Mouse (Mus musculus) liver, adult 2 months (tissue): ENCODE results near the gene Slc16a10.

ENCODE experiments used
- CTCF ChIP-seq: fragments of 200-500 bp; IDR thresholded peaks from 2 replicates; pipeline ENCODE4 v1.5.1; 2011; ENCODE audit warnings: low read depth, low read length, control low read depth
- POLR2A ChIP-seq: fragments of 200-500 bp; IDR thresholded peaks from 2 replicates; pipeline ENCODE4 v1.6.1; 2011; ENCODE audit warnings: low read length, control low read depth; ENCODE audit not compliant: insufficient read depth; ENCODE audit errors: extremely low read depth

GRCm38 (mm10) chr10:40028091-40028490, 114.0 kb downstream of the Slc16a10 start:
- no peak for TF ChIP-seq POLR2A
- no peak for TF ChIP-seq CTCF
